Mouse (Mus musculus) liver, embryonic 14.5 days (tissue): Measurements from ENCODE around the gene Pcdh19. TPM values are rescaled to one million over a fixed set of nuclear protein-coding genes. Genes with fewer than 3 reads are reported as not detected.

Source experiments
- ATAC-seq: fragments of 200-750 bp; cut with Nextera tagmentation; 2 replicates; pipeline ENCODE4 v1.8.0; 2017; ENCODE audit warnings: moderate number of reproducible peaks, mild to moderate bottlenecking, moderate library complexity; ENCODE audit not compliant: insufficient read depth
- DNase-seq, 3 experiments: peaks; one replicate each; pipeline ENCODE4 v3.0.0-alpha.2; 2012 to 2013; ENCODE audit warnings: low read depth in 3 of 3, low spot score in 3 of 3
- H3K27ac ChIP-seq: fragments of 300-500 bp; sonication (generic); 2 replicates; pipeline ENCODE4 v1.5.1; 2014; ENCODE audit warnings: moderate library complexity, mild to moderate bottlenecking, control low read depth, inconsistent platforms
- H3K27me3 ChIP-seq: fragments of 300-500 bp; sonication (generic); 2 replicates; pipeline ENCODE4 v1.6.1; 2014; ENCODE audit warnings: mild to moderate bottlenecking, low read length, moderate library complexity; ENCODE audit not compliant: control insufficient read depth, insufficient read depth
- H3K36me3 ChIP-seq: fragments of 300-500 bp; sonication (generic); replicated peaks from 2 replicates; pipeline ENCODE4 v1.6.1; 2014; ENCODE audit warnings: low read depth; ENCODE audit not compliant: control insufficient read depth, insufficient read depth
- H3K4me1 ChIP-seq, 2 experiments: fragments of 200-500 bp in 1 of 2; fragments of 300-500 bp in 1 of 2; sonication (generic) in 1 of 2; replicated peaks; 2 replicates each; pipeline ENCODE4 v1.6.1; 2012 to 2014; ENCODE audit warnings: antibody characterized with exemption in 1 of 2, inconsistent platforms in 1 of 2, low read length in 1 of 2; ENCODE audit not compliant: control insufficient read depth in 2 of 2, insufficient read depth in 2 of 2
- H3K4me2 ChIP-seq: fragments of 300-500 bp; sonication (generic); 2 replicates; pipeline ENCODE4 v1.6.1; 2014; ENCODE audit warnings: low read depth, mild to moderate bottlenecking, control low read depth, moderate library complexity
- H3K4me3 ChIP-seq, 2 experiments: fragments of 200-500 bp in 1 of 2; fragments of 300-500 bp in 1 of 2; sonication (generic) in 1 of 2; 2 replicates each; pipeline ENCODE4 v1.5.1; 2012 to 2014; ENCODE audit warnings: low read depth in 2 of 2, low read length in 2 of 2, mild to moderate bottlenecking in 2 of 2, control low read depth in 1 of 2, inconsistent platforms in 1 of 2, moderate library complexity in 1 of 2; ENCODE audit not compliant: insufficient read depth in 1 of 2
- H3K9ac ChIP-seq: fragments of 300-500 bp; sonication (generic); replicated peaks from 2 replicates; pipeline ENCODE4 v1.6.1; 2014; ENCODE audit warnings: mild to moderate bottlenecking, control low read depth, moderate library complexity
- H3K9me3 ChIP-seq: fragments of 300-500 bp; sonication (generic); 2 replicates; pipeline ENCODE4 v1.6.1; 2016; ENCODE audit warnings: low read length, mixed read lengths; ENCODE audit not compliant: control insufficient read depth
- CTCF ChIP-seq: IDR thresholded peaks from 2 replicates; pipeline ENCODE4 v1.5.1; 2016; ENCODE audit warnings: antibody characterized with exemption, low read depth, control low read depth
- EP300 ChIP-seq: IDR thresholded peaks from 2 replicates; pipeline ENCODE4 v1.6.1; 2016; ENCODE audit warnings: antibody characterized with exemption, low read depth
- WGBS: fragments of 180-500 bp; shearing (Covaris S2); extraction: QIAGEN DNeasy Blood & Tissue Kit; methylation state at CpG from one replicate; pipeline ENCODE4 v1.1.7; 2014; ENCODE audit not compliant: insufficient replicate concordance; 5-methylcytosine and 5-hydroxymethylcytosine counted together
- polyA plus RNA-seq, 2 experiments: library from polyadenylated mRNA; depleted of rRNA in 1 of 2; stranded (reverse) in 1 of 2; unstranded in 1 of 2; fragments of >200 nt; fragmentation: Nextera tagmentation in 1 of 2; extraction: Ambion mirVana in 1 of 2; gene quantifications; 2 replicates each; pipeline versions ENCODE4 v1.2.1 to v1.2.3; 2012 to 2014

The Pcdh19 gene
- polyA plus RNA-seq, 2 experiments = 0.05 to 0.06 TPM

DNA sequence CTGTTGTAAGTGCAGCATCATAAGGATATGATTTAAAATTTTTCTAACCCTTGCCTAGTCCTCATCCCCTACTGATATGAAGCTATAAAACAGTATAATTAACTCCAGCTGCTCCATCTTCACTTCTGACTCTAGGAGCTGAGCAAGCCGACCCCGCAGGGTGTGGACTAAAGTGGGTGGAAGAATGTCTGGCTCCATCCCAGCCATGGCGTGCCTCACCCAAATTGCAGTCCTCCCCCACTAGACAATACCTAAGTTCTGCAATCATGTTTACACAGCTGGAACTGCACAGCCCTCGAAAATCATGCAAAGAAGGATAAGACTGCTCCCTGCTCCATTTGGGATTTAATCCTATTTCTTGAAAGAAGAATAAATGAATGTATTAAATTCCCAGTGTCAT is 84.5 kb downstream of the Pcdh19 start:
- Histone ChIP-seq H3K36me3 (no peaks in the 10 kb centered on the region), H3K4me1 (no peaks in the 10 kb centered on the region), H3K4me2 (no peak overlapping the region), H3K4me3 (no peak overlapping the region), H3K9ac (no peak overlapping the region), H3K9me3 (no peaks in the 10 kb centered on the region), H3K27ac (no peak overlapping the region), H3K27me3 (no peaks in the 10 kb centered on the region)
- DNase-seq (no peak), ATAC-seq (no peak)
- TF ChIP-seq CTCF = no peak
- 47% methylated on average over 4 of the region's 4 CpGs for WGBS

DNA sequence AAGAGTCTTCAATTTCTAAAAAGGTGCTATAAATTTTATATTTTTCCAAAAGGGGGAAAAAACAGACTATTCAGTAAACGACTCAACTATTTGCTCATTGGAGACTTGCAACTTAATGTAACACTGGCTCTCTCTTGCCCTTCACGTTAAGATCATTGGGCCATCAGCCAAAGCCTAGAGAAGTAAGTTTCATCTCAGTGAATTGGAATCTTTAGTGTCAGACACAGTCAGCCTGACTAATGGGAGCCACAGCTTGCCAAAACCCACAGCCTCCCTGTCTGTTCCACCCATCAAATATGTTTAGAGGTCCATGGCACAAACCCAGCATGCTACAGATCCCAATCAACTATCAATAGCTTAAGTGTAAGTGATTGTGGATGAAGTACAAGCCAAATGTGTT is 86.7 kb downstream of the Pcdh19 start:
- Histone ChIP-seq H3K4me3 (no peak overlapping the region), H3K9me3 (no peaks in the 10 kb centered on the region), H3K27ac (no peak overlapping the region), H3K27me3 (no peaks in the 10 kb centered on the region), H3K4me2 (no peak overlapping the region), H3K9ac (no peak overlapping the region), H3K4me1 (no peaks in the 10 kb centered on the region), H3K36me3 (no peaks in the 10 kb centered on the region)
- ATAC-seq (no peak), DNase-seq (no peak)
- 57% methylated on average over 2 of the region's 2 CpGs for WGBS
- TF ChIP-seq CTCF (no peak), EP300 (no peak)

DNA sequence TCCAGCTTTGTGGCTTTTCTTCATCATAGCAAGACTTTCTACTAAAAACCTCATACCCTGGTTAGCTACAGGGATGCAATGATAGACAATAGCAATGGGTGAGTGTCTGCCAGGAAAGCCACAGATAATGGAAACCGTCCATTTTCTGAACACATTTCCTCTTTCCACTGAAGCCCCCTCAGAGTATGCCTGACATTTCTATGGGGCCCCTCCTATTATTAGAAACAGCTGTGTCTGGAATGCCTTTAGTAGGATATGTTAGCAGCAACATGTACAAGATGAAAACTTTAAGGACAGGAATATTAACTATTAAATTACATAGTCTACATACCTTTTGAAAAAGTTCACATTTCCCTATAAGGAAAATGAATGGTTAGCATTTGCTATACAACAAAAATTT is 87.1 kb downstream of the Pcdh19 start:
- Histone ChIP-seq H3K9me3 (no peaks in the 10 kb centered on the region), H3K27ac (no peak overlapping the region), H3K4me2 (no peak overlapping the region), H3K27me3 (no peaks in the 10 kb centered on the region), H3K4me1 (no peaks in the 10 kb centered on the region), H3K9ac (no peak overlapping the region), H3K36me3 (no peaks in the 10 kb centered on the region), H3K4me3 (no peak overlapping the region)
- no peak for TF ChIP-seq EP300
- TF ChIP-seq CTCF = no peak
- DNase-seq = no peak
- 34% methylated on average over 1 of the region's 1 CpGs for WGBS
- no peak for ATAC-seq

DNA sequence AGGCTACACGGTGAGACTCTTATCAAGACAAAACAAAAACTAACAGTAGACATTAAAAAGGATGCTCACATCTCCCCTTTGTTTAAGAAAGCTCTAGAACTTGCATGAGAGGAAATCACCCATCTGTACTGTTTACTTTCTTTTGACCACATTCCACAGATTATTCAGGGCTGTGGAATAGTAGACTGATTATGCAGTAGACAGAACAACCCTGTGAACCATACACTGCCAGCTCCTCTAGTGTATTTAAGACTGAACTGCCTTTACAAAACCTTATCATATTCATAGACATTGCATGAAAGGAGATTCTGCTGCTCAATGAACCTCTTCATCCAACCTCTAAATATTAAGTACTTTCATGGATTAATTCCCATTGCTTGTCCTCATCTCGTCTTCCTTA is 87.6 kb downstream of the Pcdh19 start:
- Histone ChIP-seq H3K36me3 (no peaks in the 10 kb centered on the region), H3K27me3 (no peaks in the 10 kb centered on the region), H3K4me2 (no peak overlapping the region), H3K4me1 (no peaks in the 10 kb centered on the region), H3K9ac (no peak overlapping the region), H3K9me3 (no peaks in the 10 kb centered on the region), H3K27ac (no peak overlapping the region), H3K4me3 (no peak overlapping the region)
- 41% methylated on average over 2 of the region's 2 CpGs for WGBS
- ATAC-seq = no peak
- DNase-seq = no peak
- TF ChIP-seq EP300 = no peak
- TF ChIP-seq CTCF = no peak

DNA sequence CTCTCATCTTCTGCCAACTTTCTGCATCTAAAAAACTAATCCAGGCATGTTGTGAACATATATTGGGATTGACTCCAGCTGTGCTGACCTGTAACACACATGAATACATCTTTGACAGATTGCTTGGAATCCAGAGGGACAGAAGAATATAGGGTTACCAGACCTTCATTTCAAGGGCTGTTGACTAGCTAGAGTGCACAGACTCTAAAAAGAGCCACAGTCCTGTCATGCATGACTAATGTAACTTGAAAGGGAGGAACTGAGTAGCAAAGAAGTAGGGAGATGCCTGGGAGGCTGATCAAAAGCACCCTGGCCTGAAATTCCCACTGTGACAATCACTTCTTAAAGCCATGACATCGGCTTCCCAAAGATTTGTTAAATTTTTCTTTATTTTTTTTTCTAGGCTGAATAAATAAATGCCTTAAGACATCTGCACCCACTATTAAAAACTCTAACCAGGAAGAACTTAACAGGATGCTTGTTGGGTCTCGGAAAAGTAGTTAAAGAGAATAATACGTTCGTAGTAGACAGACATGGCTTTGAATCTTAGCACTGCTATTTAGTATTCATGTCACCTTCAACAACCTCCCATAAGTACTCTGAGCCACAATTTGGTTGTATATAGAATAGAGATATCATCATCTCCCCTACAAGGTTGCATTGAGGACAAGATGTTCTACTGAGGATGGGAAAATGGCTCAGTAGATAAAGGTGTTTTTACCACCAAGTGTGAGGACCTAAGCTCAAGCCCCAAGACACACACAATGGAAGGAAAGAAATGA is 113.0 kb downstream of the Pcdh19 start:
- Histone ChIP-seq H3K27me3 (no peaks in the 10 kb centered on the region), H3K27ac (no peak overlapping the region), H3K9me3 (no peaks in the 10 kb centered on the region), H3K4me1 (no peaks in the 10 kb centered on the region), H3K4me3 (no peak overlapping the region), H3K36me3 (no peaks in the 10 kb centered on the region), H3K9ac (no peak overlapping the region), H3K4me2 (no peak overlapping the region)
- 71% methylated on average over 4 of the region's 4 CpGs for whole genome bisulfite sequencing
- no peak for ATAC-seq
- TF ChIP-seq CTCF = no peak
- no peak for TF ChIP-seq EP300
- no peak for DNase-seq
